Mouse (Mus musculus) embryonic facial prominence, embryonic 10.5 days (tissue): Measurements from ENCODE around the gene Arid1b. TPM values are rescaled to one million over a fixed set of nuclear protein-coding genes. Genes with fewer than 3 reads are reported as not detected.

Source experiments
- DNase-seq: peaks from one replicate; pipeline ENCODE4 v3.0.0-alpha.2; 2017; ENCODE audit warnings: low spot score
- H3K27ac ChIP-seq: fragments of 300-500 bp; sonication (generic); replicated peaks from 2 replicates; pipeline ENCODE4 v1.5.1; 2016; ENCODE audit warnings: mild to moderate bottlenecking
- H3K27me3 ChIP-seq: fragments of 300-500 bp; sonication (generic); replicated peaks from 2 replicates; pipeline ENCODE4 v1.6.1; 2016; ENCODE audit warnings: low read depth, mild to moderate bottlenecking; ENCODE audit not compliant: poor library complexity, severe bottlenecking
- H3K36me3 ChIP-seq: fragments of 300-500 bp; sonication (generic); replicated peaks from 2 replicates; pipeline ENCODE4 v1.6.1; 2016; ENCODE audit warnings: mild to moderate bottlenecking, moderate library complexity
- H3K4me1 ChIP-seq: fragments of 300-500 bp; sonication (generic); 2 replicates; pipeline ENCODE4 v1.6.1; 2016
- H3K4me3 ChIP-seq: fragments of 300-500 bp; sonication (generic); 2 replicates; pipeline ENCODE4 v1.5.1; 2016; ENCODE audit warnings: mild to moderate bottlenecking, moderate library complexity
- H3K9me3 ChIP-seq: fragments of 300-500 bp; sonication (generic); 2 replicates; pipeline ENCODE4 v1.6.1; 2016; ENCODE audit warnings: mild to moderate bottlenecking
- WGBS: fragments of 180-500 bp; shearing (Covaris S2); methylation state at CpG from one replicate; pipeline ENCODE4 v1.1.7; 2016; 5-methylcytosine and 5-hydroxymethylcytosine counted together
- polyA plus RNA-seq: library from polyadenylated mRNA; unstranded; fragments of >200 nt; fragmentation: Nextera tagmentation; extraction: Ambion mirVana; gene quantifications from 2 replicates; pipeline ENCODE4 v1.2.1, GENCODE M21; 2016

The Arid1b gene
- polyA plus RNA-seq, 1 experiment from 2014 or later, result 12.4 TPM

DNA sequence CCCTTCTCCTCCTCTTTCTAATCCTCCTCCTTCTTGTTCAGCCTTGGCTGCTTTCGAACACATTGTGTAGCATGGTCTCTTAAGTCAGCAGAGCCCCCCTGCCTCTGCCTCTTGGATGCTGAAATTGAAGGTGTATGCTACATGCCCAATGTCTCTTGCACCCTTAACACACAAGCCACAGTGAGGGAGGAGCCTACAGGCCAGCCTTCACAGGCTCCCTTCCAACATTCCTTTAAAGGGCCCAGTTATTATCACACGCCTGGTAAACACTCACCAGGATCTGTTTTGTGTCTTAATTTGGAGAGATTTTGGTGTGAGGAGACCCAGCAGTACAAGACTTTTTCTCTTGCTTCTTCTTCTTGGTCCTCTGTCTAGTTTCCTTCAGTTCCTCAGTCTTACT is 122.9 kb downstream of the Arid1b start:
- Histone ChIP-seq H3K9me3 (no peaks in the 10 kb centered on the region), H3K36me3 (peaks cover under 1% of the 10 kb centered on the region), H3K27ac (no peak overlapping the region), H3K27me3 (no peaks in the 10 kb centered on the region), H3K4me3 (no peak overlapping the region), H3K4me1 (no peaks in the 10 kb centered on the region; the same call in 1 of the 2 replicates)
- no peak for DNase-seq
- whole genome bisulfite sequencing, result 84% methylated on average over 2 of the region's 2 CpGs

DNA sequence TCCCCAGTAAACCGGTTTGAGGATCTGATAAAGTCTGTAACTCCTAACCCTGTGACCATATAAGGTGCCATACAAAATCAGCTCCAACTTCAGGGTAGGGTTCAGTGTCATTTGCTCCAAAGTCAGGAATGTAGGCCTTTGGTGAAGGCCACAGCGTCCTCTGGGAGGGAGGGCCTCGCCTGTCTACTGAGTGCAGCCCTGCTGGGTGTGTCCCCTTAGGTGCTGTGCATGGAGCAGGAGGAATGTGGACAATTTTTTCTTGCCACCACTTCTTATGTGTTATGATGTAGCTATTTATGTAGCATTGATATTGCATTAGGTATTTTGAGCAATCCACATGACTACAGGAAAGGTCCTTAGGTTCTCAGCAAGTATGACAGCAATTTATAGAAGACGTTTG is 124.0 kb downstream of the Arid1b start:
- Histone ChIP-seq H3K36me3 (no peaks in the 10 kb centered on the region; the same call in 1 of the 2 replicates), H3K4me1 (peaks cover 5% of the 10 kb centered on the region), H3K9me3 (no peaks in the 10 kb centered on the region), H3K27me3 (no peaks in the 10 kb centered on the region), H3K27ac (no peak overlapping the region), H3K4me3 (no peak overlapping the region)
- DNase-seq, result no peak
- WGBS, result 90% methylated on average over 4 of the region's 4 CpGs

DNA sequence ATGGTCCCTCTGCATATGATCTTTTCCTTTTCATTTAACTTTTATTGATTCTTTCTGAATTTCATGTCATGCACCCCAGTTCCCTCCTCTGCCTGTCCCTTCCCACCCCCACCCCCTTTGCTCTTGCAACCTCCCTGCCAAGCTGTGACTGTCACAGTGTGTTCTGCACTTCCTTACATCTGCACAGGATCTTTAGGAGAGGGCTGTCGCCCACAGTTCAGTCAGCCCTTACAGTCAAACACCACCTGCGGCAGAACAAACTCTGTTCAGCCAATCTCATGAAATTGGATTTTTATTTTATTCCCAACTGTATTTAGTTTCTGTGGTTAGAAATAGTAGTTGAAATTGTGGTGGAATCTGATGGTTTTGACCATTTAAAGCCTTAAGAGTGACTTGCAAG is 130.5 kb downstream of the Arid1b start:
- Histone ChIP-seq H3K4me3 (no peak overlapping the region), H3K27ac (no peak overlapping the region), H3K4me1 (peaks cover 15% of the 10 kb centered on the region), H3K27me3 (no peaks in the 10 kb centered on the region), H3K9me3 (no peaks in the 10 kb centered on the region), H3K36me3 (peaks cover 13% of the 10 kb centered on the region)
- 76% methylated on average over 2 of the region's 2 CpGs for WGBS
- no peak for DNase-seq

DNA sequence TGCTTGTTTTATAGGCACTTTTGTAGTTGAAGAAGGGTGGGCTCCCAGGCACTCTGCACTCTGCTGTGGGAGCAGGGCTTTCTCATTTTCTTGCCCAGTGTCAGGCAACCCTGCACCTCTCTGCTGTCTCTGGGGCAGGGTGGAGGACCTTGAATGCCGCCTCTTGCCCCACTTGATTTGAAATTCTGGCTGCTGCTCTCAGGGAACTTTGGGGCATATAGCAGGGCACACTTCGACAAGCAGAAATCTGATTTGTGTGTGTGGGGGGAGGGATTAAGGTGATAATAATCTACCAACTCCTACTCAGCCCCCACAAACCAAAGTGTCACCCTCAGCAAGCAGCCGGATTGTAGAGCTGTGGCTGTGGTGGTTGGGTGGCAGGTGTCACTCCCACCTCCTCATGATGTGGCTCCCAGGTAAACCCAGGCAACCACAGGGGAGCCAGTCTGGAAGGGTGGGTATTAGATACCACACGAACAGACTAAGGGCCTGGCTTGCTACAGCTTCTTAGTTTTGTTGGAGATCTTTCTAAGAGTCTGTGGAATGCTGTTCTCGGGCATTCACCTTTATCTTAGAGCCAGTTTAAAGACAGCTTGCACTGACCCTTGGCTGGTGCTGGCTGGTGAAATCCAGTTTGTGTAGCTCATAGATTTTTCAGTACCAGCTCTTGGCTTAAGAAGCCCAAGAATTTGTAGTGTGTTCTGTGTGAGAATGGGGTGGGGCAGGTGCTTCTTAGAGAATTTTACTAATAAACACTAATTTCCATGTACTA is 131.1 kb downstream of the Arid1b start:
- 77% methylated on average over 5 of the region's 5 CpGs for WGBS
- Histone ChIP-seq H3K4me1 (peaks cover 15% of the 10 kb centered on the region), H3K27me3 (no peaks in the 10 kb centered on the region), H3K9me3 (no peaks in the 10 kb centered on the region), H3K27ac (no peak overlapping the region), H3K36me3 (peaks cover 15% of the 10 kb centered on the region), H3K4me3 (no peak overlapping the region)
- no peak for DNase-seq

DNA sequence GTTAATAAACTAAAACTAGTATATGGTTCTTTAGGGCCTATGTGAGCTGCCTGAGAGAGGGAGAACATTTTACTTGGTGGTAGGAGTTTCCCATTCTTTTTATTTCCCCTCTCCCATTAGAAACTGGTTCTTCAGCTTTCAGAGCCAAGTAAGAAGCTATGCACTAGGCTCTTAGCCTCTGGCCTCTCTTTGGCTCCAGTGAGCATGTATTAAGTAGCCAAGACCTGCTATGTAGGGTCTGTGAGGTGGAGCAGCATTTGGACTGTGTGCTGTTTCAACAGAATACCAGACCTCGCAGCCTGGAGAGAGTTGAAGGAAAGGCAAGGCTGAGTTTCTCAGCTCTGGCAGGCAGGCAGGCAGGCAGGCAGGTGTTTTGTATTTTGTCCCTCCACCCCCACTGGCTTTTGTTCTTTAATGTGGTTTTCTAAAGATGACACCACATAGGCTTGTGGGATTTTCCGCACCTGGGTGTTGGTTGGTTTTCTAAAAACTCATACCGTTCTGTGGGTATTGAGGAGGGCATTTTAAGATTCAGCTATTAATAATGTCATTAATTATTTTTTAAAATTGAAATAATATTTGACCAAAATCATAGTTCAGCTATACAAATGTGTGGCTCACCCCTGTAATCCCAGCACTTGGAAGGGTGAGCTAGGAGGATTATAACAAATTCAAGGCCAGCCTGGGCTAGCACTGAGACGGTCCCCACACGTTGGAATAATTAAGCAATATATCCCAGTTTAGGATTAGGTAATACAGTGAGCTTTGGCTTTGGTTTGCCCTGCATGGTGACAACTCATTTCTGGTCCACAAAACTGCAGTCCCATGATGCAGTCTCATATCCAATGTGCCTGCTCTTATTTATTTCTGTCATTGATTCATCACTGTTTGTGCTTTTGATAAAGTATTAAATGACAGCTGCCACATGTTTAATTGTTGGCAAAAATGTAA is 132.0 kb downstream of the Arid1b start:
- Histone ChIP-seq H3K36me3 (peaks cover 17% of the 10 kb centered on the region), H3K27ac (no peak overlapping the region), H3K27me3 (no peaks in the 10 kb centered on the region), H3K4me1 (peaks cover 15% of the 10 kb centered on the region), H3K9me3 (no peaks in the 10 kb centered on the region), H3K4me3 (no peak overlapping the region)
- 85% methylated on average over 5 of the region's 5 CpGs for WGBS
- no peak for DNase-seq

DNA sequence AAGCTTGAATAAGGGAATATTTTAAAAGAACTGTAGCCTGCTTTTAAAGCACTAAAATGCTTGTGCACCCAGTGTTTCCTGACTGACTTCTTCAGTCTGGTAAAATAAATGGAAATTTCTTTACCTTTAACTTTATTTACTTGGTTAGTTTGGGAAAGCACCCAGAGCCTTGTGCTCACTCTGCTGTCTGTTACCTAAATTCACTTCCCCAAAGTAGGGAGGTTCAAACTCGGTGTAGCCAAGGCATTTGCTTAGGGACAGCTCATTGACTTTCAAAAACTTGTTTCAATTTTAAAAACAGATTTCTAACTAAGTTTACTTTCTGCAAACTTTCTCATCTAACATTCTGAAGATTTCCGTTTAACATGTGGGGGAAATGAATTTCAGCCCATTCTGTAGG is 135.5 kb downstream of the Arid1b start:
- 88% methylated on average over 2 of the region's 2 CpGs for WGBS
- no peak for DNase-seq
- Histone ChIP-seq H3K27me3 (no peaks in the 10 kb centered on the region), H3K27ac (no peak overlapping the region), H3K36me3 (peaks cover 33% of the 10 kb centered on the region), H3K9me3 (no peaks in the 10 kb centered on the region), H3K4me1 (peaks cover 13% of the 10 kb centered on the region), H3K4me3 (no peak overlapping the region)

DNA sequence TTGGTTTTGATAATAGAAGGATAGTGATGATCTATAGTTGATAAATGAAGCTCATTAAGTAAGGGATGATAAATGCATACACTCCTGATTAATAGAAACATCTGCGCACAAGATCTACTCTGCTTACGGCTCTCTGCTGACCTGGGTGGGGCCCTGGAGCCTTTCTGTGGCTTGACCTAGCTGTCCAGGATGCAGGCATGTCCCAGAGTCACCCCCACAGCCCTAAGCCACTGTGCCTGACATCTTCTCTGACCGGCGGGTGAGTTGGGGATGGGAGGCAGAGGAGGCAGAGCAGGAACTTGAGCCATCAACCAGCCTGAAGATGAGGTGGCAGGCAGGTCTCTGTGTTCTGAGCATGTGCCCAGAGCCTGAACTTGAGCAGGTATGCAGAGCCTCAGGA is 136.0 kb downstream of the Arid1b start:
- Histone ChIP-seq H3K27me3 (no peaks in the 10 kb centered on the region), H3K9me3 (no peaks in the 10 kb centered on the region), H3K27ac (no peak overlapping the region), H3K4me3 (no peak overlapping the region), H3K4me1 (peaks cover 11% of the 10 kb centered on the region), H3K36me3 (peaks cover 33% of the 10 kb centered on the region)
- 84% methylated on average over 4 of the region's 4 CpGs for WGBS
- no peak for DNase-seq

DNA sequence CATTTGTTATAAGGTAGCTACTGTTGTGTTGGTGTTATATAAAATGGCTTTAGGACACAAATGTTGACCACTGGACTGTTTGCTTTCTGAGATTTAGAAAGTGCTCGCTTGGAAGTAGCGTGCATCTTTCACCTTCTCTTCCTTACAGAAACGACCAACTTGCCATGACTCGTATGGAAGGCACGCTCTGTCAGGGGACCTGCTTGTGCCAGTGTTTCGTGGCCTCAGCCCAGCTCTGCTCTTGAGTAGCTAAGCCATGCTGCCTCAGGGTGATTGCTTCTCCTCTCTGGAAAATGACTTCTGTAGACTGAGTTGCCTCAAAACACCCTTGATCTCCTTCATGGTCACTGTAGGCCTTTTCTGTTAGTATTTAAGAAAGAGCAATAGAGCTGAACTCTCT is 137.6 kb downstream of the Arid1b start:
- no peak for DNase-seq
- peaks cover 33% of the 10 kb centered on the region for H3K36me3 ChIP-seq
- H3K27ac ChIP-seq, result no peak overlapping the region
- no peaks in the 10 kb centered on the region for H3K9me3 ChIP-seq
- H3K27me3 ChIP-seq, result no peaks in the 10 kb centered on the region
- 93% methylated on average over 6 of the region's 6 CpGs for WGBS
- H3K4me1 ChIP-seq, result 0 out of 2 replicates have a peak, but pooled peaks cover 3% of the 10 kb centered on the region
- no peak overlapping the region for H3K4me3 ChIP-seq

DNA sequence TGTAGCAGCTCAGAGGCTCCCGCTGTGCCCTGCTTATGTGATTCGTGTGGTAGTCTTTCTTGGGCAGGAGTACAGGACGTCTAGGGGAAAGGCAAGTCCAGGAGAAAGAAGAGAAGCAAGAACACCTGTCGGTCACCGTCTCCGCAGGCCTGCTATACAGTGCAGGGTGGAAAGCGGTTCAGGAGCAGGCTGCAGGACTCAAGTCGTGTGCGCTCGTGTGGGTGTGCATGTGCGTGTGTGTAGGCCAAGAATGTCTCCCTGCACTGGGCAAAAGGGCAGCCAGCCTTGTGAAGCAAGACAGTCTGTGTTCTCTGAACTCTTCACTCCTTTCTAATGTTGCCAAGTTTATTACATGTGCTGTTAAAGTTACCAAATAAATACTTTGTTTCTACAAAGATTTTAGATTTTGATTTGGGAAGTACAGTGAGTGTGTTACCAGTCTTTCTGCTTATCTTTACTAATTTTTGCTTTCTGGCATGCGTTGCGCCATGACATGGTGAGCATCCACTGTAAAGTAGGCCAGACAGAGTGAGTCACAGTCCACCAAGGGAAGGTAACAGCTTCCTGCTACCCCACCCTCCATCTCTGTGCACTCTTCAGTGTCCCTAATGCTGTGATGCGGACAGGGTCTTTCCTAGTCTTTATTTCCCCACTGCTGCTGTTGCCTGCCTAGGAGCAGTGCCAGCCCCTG is 138.3 kb downstream of the Arid1b start:
- DNase-seq, result no peak

DNA sequence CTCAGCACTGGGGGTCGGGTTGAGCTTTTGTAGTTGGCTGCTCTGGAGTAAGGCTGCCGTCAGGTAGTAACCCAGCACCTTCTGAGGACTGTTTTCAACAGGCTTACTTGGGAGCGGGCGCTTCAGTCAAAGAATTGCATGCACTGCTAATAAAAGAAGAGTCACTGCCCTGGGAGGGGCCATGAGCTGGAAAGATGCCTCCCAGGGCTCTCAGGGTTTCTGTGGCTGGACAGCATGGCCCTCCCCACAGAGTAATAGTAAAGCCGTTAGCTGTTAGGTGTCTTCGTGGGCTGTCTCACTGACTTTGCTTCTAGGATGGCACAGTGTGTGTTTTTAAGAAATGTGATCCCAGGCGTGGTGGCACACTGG is 138.8 kb downstream of the Arid1b start:
- Histone ChIP-seq H3K4me3 (no peak overlapping the region), H3K27me3 (no peaks in the 10 kb centered on the region), H3K27ac (no peak overlapping the region), H3K36me3 (peaks cover 23% of the 10 kb centered on the region), H3K9me3 (no peaks in the 10 kb centered on the region), H3K4me1 (peaks cover 7% of the 10 kb centered on the region)
- no peak for DNase-seq
- 90% methylated on average over 7 of the region's 7 CpGs for WGBS

More for the DNA sequence above, 138.3 kb downstream of the Arid1b start:
- Histone ChIP-seq H3K9me3 (no peaks in the 10 kb centered on the region), H3K36me3 (peaks cover 26% of the 10 kb centered on the region), H3K27me3 (no peaks in the 10 kb centered on the region), H3K4me3 (no peak overlapping the region), H3K4me1 (0 out of 2 replicates have a peak, but pooled peaks cover 3% of the 10 kb centered on the region), H3K27ac (no peak overlapping the region)
- WGBS, result 92% methylated on average over 14 of the region's 14 CpGs

DNA sequence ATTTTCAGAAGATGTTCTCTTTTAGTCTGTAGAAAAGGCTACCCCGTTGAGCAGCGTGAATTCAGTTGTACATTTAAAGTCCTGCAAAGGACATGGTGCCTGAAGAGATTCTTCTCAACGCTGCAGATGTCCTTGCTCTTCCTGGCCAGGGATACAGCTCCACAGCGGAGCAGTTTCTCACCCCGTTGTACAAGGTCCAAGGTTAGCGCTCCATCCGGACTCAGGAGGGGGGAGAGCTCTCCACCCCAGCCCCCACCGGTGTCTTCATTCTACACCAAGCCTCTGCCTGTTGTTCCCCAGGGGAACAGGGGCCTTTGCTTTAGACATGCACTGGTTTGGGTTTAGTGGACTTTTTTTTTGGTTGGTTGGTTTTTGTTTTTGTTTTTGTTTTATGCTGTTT is 139.7 kb downstream of the Arid1b start:
- Histone ChIP-seq H3K27me3 (no peaks in the 10 kb centered on the region), H3K4me3 (no peak overlapping the region), H3K36me3 (peaks cover 20% of the 10 kb centered on the region), H3K9me3 (no peaks in the 10 kb centered on the region), H3K27ac (no peak overlapping the region), H3K4me1 (peaks cover 15% of the 10 kb centered on the region)
- WGBS, result 84% methylated on average over 8 of the region's 8 CpGs
- no peak for DNase-seq

DNA sequence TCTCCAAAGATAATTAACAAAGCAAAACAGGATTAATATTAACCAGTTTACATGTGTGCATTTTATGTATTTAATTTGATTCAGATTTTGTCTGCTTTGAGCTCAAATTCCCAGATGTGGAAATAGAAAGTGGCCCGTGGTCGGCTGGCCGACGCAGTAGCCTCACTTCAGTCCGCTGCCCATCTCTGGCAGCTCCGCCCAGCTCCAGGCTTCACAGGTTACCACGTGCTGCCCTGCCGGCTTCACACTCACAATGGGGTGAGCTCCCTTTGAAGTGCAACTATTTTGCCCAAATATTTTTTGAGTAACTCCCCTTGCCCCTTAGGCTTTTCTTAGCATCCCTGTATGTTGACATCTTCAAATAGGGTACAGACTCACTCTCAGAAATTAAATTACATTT is 140.1 kb downstream of the Arid1b start:
- 72% methylated on average over 8 of the region's 8 CpGs for WGBS
- no peak for DNase-seq

More for the DNA sequence above, 140.1 kb downstream of the Arid1b start:
- H3K27ac ChIP-seq, result no peak overlapping the region
- H3K4me1 ChIP-seq, result peaks cover 20% of the 10 kb centered on the region
- H3K27me3 ChIP-seq, result no peaks in the 10 kb centered on the region
- no peak overlapping the region for H3K4me3 ChIP-seq
- H3K36me3 ChIP-seq, result peaks cover 20% of the 10 kb centered on the region
- no peaks in the 10 kb centered on the region for H3K9me3 ChIP-seq
